Mouse (Mus musculus) olfactory bulb, adult 2 months (tissue): Measurements from ENCODE around the gene C1qc.

Source experiments
- CTCF ChIP-seq: fragments of 200-500 bp; IDR thresholded peaks from 2 replicates; pipeline ENCODE4 v1.5.1; 2012; ENCODE audit warnings: low read depth, mild to moderate bottlenecking, low read length, moderate library complexity; ENCODE audit not compliant: insufficient read depth
- POLR2A ChIP-seq: fragments of 200-500 bp; IDR thresholded peaks from 2 replicates; pipeline ENCODE4 v1.6.1; 2012; ENCODE audit warnings: mild to moderate bottlenecking, low read depth, low read length, moderate library complexity; ENCODE audit not compliant: insufficient read depth

DNA sequence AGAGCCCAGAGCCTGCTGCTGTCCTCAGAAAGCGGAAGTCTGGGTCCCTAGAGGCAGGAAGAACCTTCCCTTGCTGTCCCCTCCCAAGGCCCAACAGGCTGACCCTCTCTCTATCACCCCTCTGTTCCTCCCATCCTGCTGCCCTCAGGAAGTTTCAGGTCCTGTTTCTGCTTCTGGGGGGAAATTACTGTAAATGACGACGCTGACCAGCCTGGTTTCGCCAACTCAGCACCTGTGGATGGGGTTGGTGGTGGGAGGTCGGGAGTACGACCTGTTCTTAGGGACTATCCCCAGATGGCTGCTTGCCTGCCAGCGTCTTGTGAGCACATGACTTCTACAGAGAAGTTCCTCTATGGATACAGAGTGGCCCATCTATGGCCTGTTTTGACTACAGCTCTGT is 6.8 kb downstream of the C1qc start, which contains the start of gene C1qb:
- TF ChIP-seq POLR2A (no peak), CTCF (no peak)
